Comparison of ENCODE assay signal across 21 mouse cellular contexts in the genomic region with DNA sequence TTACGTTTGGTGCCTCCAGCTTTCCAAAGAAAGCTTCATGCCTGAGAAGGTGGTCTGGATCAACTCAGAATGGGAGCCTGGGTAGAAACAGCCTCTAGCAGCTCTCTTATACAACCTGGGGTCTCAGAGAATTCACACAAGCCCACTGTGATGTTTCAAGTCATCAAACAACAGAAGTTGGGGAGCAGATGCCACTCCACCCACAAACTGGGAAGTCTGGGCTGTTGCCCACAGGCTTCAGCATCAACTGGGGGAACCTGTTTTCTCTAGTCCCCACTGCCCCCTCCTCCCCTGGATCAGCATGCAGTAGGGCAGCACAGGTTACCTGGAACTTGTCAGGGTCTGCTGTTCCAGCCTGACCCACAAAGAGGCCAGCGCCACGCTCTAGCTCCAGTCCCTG.
"Had no signal": no experiment of that assay in that cellular context is flagged by ENCODE, and none has a peak within 500 bp of the region (broad histone marks: within the 10 kb centered on the region; RNA-seq: fewer than 3 reads in every experiment).

No protein-coding gene starts in this region.

- H3K36me3 ChIP-seq: midbrain, embryonic 15.5 days; neural tube, embryonic 15.5 days had no signal

- H3K4me2 ChIP-seq: limb, embryonic 13.5 days; liver, embryonic 13.5 days; midbrain, embryonic 11.5 days; midbrain, embryonic 15.5 days; neural tube, embryonic 12.5 days; neural tube, embryonic 15.5 days had no signal

- H3K27me3 ChIP-seq: limb, embryonic 13.5 days; liver, embryonic 13.5 days; midbrain, embryonic 15.5 days; neural tube, embryonic 12.5 days; neural tube, embryonic 15.5 days had no signal

- H3K9ac ChIP-seq: limb, embryonic 13.5 days; liver, embryonic 13.5 days; midbrain, embryonic 15.5 days; neural tube, embryonic 12.5 days; neural tube, embryonic 15.5 days had no signal

- H3K4me3 ChIP-seq: limb, embryonic 10.5 days; limb, embryonic 13.5 days; liver, embryonic 13.5 days; midbrain, embryonic 15.5 days; neural tube, embryonic 12.5 days; neural tube, embryonic 15.5 days had no signal

- ATAC-seq: inflammation-experienced regulatory T-cells, adult 6 months; intestine, embryonic 16.5 days; midbrain, embryonic 15.5 days had no signal

- DNase-seq: kidney, adult 18-20 months; kidney, adult 9 months; kidney, postnatal 14 days; liver, embryonic 13.5 days; lung, adult 2 months; lung, postnatal 14 days; lung, postnatal 4 days; right cerebral cortex, adult 18-20 months; right cerebral cortex, postnatal 14 days; right cerebral cortex, postnatal 4 days; thymus, adult 18-20 months; thymus, postnatal 36 days had no signal

- H3K9me3 ChIP-seq: limb, embryonic 10.5 days; midbrain, embryonic 15.5 days had no signal

- H3K27ac ChIP-seq: limb, embryonic 10.5 days; limb, embryonic 13.5 days; midbrain, embryonic 15.5 days; neural tube, embryonic 12.5 days; neural tube, embryonic 15.5 days; stomach, postnatal 0 days had no signal
